Mouse (Mus musculus) liver, adult (tissue): ENCODE results near the gene Ttc9b.

Experiments
- GATA4 ChIP-seq: IDR thresholded peaks from 2 replicates; pipeline ENCODE4 v1.6.1; 2014; ENCODE audit warnings: mild to moderate bottlenecking, low read length; ENCODE audit not compliant: insufficient replicate concordance

Gene Ttc9b

GRCm38 (mm10) chr7:27658712-27659663 is 5.3 kb downstream of the Ttc9b start:
- no peak for TF ChIP-seq GATA4

GRCm38 (mm10) chr7:27662038-27662437 is 8.3 kb downstream of the Ttc9b start:
- no peak for TF ChIP-seq GATA4

GRCm38 (mm10) chr7:27673064-27673574 is 19.4 kb downstream of the Ttc9b start:
- TF ChIP-seq GATA4 = no peak

- TF ChIP-seq GATA4 = no peak
Observed at GRCm38 (mm10) chr7:27673575-27674131, 19.9 kb downstream of the Ttc9b start.

- no peak for TF ChIP-seq GATA4
Observed at GRCm38 (mm10) chr7:27674195-27674521, 20.4 kb downstream of the Ttc9b start.

GRCm38 (mm10) chr7:27674522-27675221 is 21.0 kb downstream of the Ttc9b start, which contains the start of gene Map3k10:
Gene Map3k10, minus strand, starts transcription at chr7:27674598.
- TF ChIP-seq GATA4 = peak; percentile 50; the same call in 1 of the 2 replicates

GRCm38 (mm10) chr7:27675222-27675612 is 21.5 kb downstream of the Ttc9b start:
- TF ChIP-seq GATA4 = no peak

- no peak for TF ChIP-seq GATA4
Observed at GRCm38 (mm10) chr7:27683218-27683617, 29.5 kb downstream of the Ttc9b start.

- TF ChIP-seq GATA4 = no peak
Observed at GRCm38 (mm10) chr7:27685220-27685619, 31.5 kb downstream of the Ttc9b start.

GRCm38 (mm10) chr7:27685681-27686080 is 32.0 kb downstream of the Ttc9b start:
- TF ChIP-seq GATA4 = no peak

- TF ChIP-seq GATA4 = no peak
Observed at GRCm38 (mm10) chr7:27687043-27687442, 33.3 kb downstream of the Ttc9b start.

- no peak for TF ChIP-seq GATA4
Observed at GRCm38 (mm10) chr7:27687836-27688235, 34.1 kb downstream of the Ttc9b start.

- TF ChIP-seq GATA4 = no peak
Observed at GRCm38 (mm10) chr7:27688246-27688788, 34.6 kb downstream of the Ttc9b start.

GRCm38 (mm10) chr7:27688815-27689612 is 35.3 kb downstream of the Ttc9b start, which contains the start of gene Zfp607b:
Gene Zfp607b, plus strand, starts transcription at chr7:27689340.
- TF ChIP-seq GATA4 = peak; percentile 80; the same call in 1 of the 2 replicates
